Mouse (Mus musculus): Measurements from ENCODE around the gene Gpnmb. TPM values are rescaled to one million over a fixed set of nuclear protein-coding genes. Genes with fewer than 3 reads are reported as not detected.

Gpnmb gene
- total RNA-seq, 2 experiments from 2014 or later: 1.9 to 2.8 TPM

DNA sequence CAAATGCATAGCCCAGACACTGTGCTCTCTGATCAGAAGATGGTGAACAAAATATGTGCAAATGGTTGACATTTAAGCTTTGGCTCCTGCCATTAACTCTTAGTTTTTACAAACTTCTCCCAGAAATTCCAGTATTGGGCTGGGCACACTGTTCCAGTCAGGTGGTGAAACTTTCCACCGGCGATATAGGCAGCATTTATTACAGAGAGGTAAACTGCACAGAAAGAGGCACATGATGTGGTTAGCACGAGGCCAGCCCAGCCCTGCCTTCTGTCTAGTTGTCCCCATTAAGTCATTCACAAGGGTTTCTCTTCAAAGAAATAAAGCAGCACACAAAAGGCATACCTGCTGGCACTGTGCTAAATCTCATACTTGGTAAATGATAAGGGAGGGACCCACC lies 7.6 kb upstream of the Gpnmb start:
- DNase-seq (ENCODE audit: low spot score in 2 of 2): no peak

DNA sequence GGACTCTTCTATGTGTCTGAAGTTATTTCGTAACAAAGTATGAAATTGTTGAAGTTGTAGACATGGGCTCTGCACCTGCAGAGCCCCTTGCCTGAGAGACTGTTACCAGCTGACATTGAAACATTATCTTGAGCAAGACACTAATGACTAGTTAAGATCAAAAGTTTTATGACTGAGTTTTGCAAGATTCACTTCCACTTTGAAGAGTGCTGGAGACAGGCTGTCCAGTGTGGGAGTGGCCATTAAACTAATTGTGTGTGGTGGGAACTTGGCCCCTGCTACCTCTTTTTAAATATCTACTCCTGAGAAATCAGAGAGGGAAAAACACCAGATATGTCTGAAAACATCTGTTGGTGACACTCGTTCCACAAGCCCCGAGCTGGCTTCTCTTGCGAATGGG lies 5.1 kb upstream of the Gpnmb start:
- DNase-seq (ENCODE audit: low spot score in 2 of 2): no peak

DNA sequence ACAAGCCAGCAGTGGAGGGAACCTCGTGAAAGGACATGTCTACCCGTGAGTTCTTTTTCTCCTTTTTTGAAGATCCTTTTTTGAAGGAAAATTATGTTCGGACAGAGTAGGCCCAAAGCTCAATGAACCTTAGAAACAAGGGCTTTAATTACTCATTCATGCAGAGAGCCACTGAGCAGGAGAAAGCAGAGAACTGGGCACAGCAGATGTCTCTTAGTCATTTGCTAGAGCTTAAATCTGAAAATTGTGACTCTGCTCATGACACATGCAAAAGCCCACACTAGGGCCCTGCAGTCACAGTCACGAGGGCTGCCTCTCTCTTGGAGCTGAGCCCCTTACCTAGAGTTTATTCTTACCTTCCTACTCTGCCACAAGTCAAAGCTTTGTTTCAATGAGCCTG lies 3.6 kb upstream of the Gpnmb start:
- DNase-seq (ENCODE audit: low spot score in 2 of 2): no peak

DNA sequence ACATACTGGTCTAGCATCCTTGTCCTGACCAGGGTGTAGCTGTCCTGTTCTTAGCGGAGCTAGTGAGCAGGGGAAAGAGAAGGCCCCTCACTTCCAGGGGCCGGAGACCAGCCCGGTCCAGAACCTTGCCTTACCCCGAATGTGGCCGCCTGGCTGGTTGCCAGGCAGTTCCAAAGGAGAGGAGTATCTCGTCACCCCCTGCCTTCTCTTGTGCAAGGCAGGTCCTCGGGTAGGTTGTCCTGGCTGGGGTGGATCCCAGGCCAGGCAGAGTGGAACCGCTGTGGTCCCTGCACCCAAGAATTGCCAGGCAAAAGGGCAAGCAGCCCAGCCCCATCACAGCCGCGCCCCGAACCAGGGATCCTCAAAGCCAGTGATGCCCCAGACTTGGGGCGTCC lies 919 bp downstream of the Gpnmb start:
- DNase-seq (ENCODE audit: low spot score in 2 of 2): no peak

DNA sequence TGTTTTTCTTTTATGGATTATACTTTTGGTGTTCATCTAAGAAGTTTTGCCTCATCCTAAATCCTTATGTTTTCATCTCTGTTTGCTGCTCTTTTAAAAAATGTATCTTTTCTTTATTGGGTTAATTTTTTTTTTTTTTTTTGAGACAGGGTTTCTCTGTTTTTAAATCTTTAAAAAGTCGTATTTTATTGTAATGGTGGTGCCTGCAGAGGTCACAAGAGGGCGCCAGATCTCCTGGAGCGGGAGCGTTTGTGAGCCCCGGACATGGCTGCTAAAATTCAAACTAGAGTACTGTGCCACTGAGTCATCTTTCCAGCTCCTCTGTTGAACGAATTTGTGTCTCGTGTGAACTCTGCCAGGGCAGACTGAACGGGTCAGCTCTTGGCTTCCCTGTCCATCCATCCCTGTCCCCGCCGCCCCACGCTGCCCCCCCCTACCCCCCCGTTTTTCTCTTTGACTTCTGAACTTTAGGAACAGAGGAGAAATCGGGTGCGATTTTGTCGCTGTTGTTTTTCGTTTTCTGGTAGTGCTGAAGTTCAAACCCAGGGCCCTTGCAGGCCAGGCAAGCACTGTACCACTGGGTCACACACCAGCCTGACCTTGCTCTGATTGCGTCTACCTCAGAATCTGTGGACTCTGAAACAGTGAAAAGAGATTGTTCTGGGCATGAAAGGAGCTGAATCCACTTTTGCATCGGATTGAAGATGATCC lies 3.3 kb downstream of the Gpnmb start:
- DNase-seq (ENCODE audit: low spot score in 2 of 2): peak; percentile 51 to 69

DNA sequence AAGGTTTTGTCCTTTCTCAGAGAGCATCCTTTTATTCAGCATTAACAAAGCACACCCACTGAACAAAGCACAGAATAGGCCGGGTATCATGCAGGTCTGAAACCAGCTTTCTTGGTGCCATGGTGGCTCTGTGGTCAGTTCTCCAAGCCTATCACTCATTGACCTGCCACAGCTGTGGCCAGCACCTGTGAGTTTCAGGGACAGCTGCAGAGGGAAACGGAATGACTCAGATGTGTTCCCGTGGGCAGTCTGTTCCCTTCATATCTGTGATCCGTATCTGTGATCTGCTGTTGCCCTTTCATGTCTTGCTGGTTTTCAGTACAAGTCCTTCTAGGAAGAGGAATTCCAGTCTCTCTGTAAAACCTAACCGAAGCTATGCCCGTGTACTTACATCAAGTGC lies 10.2 kb downstream of the Gpnmb start:
- no peak for DNase-seq (ENCODE audit: low spot score in 2 of 2)

DNA sequence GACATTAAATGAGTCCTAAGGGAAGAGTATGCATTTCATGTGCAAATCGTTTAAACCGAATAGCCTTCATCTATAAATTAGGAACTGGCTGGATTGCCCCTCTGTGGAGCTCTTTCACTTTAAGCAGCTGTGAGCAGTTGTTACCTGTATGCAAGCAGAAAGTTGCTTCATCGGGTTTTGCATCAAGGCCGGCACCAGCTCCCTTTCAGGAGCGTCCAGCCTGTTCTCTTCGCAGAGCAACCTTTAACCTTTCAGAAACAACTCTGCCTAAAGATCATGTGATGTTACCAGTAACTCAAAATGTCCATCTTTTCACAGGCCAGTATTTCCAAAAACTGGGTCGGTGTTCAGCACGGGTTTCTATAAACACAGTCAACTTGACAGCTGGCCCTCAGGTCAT lies 10.6 kb downstream of the Gpnmb start:
- DNase-seq (ENCODE audit: low spot score in 2 of 2): no peak

DNA sequence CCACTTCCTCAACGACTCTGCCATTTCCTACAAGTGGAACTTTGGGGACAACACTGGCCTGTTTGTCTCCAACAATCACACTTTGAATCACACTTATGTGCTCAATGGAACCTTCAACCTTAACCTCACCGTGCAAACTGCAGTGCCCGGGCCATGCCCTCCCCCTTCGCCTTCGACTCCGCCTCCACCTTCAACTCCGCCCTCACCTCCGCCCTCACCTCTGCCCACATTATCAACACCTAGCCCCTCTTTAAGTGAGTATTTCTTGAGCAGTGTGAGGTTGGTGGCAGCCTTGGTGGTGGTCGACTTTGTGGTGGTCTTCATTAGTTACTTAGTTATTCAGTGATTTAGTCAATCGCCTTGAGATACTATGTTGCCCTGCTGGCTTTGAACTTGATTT lies 11.5 kb downstream of the Gpnmb start:
- no peak for DNase-seq (ENCODE audit: low spot score in 2 of 2)

DNA sequence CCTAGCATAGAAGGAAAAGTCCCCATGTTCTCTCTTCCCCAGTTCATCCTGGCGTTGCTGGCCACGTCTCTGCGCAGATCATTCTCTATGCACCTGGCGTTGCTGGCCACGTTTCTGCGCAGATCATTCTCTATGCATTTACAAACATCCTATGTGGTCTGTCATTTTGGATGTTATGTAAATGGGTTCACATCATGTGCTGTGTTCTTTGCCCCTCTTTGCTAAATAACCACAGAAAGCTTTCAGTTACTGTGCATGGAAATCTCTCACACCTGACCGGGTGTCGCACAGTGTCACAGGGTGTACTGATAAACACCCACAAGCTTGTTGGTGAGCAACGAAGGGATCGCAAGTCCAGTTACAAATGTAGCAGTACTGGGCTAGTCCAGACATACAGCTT lies 12.0 kb downstream of the Gpnmb start:
- no peak for DNase-seq (ENCODE audit: low spot score in 2 of 2)

DNA sequence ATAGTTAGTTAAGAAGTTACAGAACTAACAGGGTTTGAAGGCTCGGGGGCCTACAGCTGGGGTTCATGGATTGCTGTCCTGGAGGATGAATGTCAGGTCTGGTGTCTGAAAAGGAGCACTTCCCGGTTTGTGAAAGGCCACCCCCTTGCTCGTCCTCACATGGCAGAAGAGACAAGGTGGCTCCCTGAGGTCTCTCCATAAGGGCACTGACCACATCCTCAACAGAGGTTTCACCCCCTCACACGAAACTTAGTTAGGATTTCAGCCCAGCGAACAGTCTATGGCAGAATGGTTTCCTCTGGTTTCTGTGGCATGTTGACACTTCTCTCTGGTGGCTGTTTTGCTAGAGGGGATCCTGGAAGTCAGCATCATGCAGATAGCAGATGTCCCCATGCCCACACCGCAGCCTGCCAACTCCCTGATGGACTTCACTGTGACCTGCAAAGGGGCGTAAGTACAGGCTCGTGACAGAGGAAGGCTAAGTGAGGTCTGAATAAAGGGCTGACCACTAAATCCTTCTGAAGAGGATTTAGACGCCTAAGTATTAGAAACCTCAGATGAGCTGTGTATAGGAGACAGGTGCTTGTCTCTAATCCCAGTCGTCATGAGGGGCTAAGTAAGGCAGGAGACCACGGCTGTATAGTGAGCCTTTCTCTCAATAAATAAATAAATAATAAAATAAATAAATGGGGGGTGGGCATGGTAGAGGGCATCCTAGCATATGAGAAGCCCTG lies 14.5 kb downstream of the Gpnmb start:
- DNase-seq (ENCODE audit: low spot score in 2 of 2): no peak

DNA sequence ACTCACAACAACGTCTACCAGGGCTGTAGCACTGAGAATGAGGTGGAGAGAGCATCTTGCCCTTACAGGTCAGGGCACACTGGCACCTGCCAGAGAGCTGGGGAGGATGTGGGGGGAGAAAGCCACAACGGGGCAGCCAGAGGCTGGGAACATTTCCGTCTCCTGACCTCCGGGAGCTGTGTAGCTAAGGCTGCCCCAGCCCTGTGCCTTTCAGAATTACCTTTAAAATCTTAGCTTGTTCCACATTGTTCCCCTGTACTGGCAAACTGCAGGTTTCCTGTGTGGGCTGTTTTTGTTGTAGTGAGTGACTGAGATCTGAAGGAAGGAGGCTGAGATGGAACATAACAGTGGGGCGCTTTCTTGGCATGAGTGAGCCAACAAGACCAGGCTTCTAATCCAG lies 15.8 kb downstream of the Gpnmb start:
- DNase-seq (ENCODE audit: low spot score in 2 of 2): no peak

DNA sequence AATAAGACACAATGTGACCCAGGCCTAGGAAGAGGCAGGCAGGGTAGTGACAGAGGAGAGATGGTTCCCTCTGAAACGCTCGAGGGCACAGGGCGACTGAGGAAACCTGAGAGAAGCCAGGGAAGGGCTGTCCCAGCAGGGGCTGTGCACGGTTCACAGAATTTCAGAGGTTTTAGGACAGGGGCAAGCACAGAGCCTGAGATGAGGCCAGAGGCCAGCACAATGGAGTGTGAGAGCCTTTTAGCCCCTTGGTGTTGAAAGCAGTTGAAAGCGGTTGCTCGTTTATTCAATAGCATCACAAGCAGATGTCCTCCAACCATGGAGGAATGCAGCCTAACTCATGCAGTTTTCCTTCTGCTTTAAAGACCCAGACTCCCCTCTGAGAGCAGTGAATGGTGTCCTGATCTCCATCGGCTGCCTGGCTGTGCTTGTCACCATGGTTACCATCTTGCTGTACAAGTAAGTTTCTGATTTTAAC lies 18.9 kb downstream of the Gpnmb start:
- DNase-seq (ENCODE audit: low spot score in 2 of 2): no peak

DNA sequence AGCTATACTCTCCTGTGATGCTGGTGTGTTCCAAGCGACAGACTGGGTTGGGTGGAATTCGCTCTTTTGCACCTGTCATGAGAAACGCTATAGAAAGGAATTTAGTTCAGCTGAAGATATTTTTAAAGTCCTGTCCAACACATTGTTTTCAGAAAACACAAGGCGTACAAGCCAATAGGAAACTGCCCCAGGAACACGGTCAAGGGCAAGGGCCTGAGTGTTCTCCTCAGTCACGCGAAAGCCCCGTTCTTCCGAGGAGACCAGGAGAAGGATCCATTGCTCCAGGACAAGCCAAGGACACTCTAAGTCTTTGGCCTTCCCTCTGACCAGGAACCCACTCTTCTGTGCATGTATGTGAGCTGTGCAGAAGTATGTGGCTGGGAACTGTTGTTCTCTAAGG lies 19.7 kb downstream of the Gpnmb start:
- no peak for DNase-seq (ENCODE audit: low spot score in 2 of 2)

DNA sequence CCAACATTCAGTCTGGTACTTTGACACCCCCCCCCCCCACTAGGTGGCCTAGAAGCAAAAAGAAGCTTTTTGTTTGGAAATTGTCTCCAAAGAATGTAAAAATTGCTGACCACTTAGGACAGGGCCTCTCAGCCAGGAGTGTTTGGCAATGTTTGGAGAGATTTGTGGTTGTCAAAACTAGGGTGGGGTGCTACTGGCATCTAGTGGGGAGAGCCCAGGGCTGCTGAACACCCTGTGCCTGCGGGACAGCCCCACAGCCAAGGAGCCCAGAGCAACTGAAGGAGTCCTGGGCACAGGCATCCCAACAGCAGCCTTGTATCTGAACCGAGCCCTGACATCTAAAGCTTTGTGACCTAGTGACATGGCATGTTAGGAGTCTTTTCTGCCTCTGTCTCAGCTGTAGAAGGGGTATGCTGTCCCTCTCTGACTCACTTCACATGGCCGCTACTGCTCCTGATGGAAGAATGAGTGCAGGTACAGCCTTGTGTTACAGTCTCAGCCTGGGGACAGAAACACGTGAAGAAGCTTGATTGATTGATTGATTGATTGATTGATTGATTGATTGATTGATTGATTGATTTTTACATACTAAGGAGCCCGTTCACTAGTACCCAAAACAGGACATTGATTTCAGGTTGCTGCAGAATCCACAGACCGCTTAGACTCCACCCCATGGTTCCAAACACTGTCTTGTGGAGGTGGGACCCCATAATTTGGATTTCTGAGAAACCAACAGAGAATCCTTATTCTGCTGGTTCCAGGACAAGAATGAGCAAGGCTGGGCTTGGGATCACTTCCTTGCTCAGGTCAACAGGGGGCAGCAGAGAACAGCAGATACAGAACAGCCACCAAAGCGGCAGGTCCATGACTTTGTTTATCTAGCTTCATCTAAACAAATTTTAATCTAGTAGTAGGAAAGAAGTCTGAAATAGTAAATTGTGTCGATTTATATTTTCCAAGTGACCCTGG lies 21.0 kb downstream of the Gpnmb start:
- DNase-seq (ENCODE audit: low spot score in 2 of 2): peak; percentile 72 to 79

DNA sequence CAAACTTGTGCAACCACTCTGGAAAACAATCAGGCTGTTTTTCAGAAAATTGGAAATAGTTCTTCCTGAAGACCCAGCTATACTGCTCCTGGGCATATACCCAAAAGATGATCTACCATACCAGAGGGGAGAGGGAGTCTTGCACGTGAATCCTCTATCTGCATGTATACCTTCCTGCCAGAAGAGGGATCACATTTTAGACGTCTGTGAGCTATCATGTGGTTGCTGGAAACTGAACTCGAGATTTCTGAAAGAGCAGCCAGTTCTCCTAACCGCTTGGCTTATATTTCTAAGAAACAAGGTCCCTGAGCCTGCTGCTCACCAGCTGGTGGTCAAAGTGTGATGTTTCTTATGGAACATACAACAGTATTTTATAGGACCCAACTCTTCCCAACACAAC lies 32.0 kb downstream of the Gpnmb start:
- no peak for DNase-seq (ENCODE audit: low spot score in 2 of 2)

DNA sequence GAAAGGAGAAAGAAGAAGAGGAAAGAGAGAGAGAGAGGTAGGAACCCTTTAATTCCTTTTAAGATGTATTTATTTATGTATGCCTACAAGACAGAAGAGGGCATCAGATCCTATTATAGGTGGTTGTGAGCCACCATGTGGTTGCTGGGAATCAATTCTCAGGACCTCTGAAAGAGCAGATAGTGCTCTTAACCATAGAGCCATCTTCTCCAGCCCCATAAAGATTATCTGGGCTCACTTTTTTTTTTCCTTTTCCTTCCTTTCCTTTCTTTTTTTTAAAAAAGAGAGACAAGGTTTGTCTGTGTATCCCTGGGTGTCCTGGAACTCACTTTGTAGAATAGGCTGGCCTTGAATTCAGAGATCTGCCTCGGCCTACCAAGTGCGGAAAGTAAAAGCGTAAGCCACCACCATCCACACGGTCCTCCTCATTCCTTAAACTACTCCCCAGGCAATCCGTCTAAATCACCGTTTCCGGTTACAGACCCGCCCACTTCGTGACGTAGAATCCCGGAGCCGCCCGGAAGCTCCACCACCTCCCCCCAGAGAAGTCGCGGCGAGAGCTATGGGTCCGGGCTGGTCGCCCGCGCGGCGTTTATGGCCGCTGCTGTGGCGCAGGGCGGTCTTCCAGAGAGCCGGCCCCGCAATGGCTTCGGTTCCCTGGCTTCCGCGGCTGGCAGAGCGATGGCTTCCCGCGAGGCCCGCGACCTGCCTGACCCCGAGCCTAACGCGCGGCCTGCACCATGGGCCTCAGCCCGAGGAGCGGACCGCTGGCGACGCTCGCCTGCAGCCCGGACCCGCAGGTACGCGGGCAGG lies 37.2 kb downstream of the Gpnmb start, which contains the start of gene Malsu1:
Gene Malsu1 (plus strand): TSS at position 492 of the 813 bp plus-strand sequence.
- DNase-seq (ENCODE audit: low spot score in 2 of 2): peak; percentile 96 to 97

DNA sequence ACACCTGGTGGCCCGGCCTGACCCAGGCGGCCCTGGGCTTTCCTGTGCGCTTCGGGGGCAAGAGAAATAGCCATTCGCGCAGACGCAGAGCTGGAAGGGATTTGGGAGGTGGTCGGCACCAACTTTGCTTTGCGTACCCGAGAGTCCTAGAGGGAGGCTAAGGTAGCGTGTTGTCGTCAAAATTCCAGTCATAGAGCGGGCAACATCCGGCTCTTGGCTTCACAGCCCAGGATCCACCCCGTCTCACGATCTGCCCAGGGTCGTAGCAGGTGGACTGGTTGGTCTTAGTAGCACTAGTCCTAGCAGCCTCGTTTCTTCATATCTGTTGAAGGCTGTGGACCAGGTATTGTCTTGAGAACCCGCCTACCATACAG lies 37.8 kb downstream of the Gpnmb start:
- DNase-seq (ENCODE audit: low spot score in 2 of 2): peak in 1 of 2 experiments; percentile 22

DNA sequence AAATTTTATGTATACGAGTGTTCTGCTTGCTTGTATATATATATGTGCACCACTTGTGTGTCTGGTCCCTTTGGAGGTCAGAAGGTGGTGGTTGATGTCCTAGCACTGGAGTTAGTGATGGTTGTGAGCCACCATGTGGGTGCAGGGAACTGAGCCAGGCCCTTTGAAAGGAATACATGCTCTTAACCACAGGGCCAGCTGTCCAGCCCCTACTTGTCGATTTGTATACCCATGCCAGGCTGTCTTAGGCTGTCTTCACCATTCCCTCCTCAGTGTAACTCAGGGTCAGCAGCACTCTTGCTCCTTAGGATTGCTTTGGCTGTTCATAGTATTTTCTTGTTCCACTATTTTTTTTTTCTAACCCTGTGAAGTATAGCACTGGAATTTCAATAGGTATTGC lies 41.5 kb downstream of the Gpnmb start:
- DNase-seq (ENCODE audit: low spot score in 2 of 2): no peak

DNA sequence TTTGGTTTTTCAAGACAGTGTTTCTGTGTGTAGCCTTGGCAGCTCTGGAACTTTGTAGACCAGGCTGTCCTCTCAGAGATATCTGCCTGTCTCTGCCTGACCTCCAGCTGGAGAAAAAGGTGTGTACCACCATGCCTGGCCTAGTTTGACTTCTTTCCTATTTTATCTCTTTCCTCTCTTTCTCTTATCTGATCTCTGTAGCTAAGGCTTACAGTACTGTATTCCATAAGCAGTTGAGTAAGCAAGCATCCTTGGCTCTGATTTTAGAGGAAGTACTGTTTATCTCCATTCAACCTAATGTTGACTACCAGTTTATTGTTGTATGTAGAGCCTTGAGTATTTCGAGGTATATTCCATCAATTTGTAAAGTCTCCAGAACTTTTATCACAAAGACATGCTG lies 43.0 kb downstream of the Gpnmb start:
- no peak for DNase-seq (ENCODE audit: low spot score in 2 of 2)

DNA sequence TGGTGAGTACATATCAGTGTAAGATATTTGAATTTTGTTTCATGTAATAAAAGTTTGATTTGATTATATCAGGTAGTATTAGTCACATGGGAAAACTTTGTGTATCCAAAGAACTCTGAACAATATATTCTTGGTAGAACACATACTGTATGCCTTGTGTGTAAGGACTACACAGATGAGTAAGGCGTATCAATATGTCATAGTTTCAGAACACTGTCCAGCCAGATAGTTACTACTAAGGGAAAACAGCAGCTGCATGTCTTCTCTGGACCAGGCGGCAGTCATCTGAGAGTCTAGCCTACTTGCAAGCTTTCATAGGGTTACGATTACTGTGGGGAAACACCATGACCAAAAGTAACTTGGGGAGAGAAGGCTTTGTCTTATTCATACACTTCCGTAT lies 46.7 kb downstream of the Gpnmb start:
- no peak for DNase-seq (ENCODE audit: low spot score in 2 of 2)

DNA sequence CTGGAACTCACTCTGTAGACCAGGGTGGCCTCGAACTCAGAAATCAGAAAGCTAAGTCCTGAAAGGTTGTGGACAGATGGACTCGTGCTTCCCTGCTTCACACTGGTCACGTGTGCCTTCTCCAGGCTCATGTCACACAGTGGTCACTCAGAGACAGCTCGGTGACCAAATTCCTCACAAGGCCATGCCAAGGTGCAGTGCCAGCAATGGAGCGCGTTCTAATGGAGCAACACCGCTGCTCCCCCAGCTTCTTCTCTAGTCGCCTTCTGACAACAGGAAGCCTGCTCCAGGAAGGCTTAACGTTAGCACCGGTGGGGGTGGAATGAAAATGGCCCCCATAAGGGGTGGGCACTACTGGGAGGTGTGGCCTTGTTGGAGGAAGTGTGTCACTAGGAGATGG lies 58.6 kb downstream of the Gpnmb start:
- no peak for DNase-seq (ENCODE audit: low spot score in 2 of 2)

Measured in left cerebral cortex, adult 18-20 months (tissue).